Mouse (Mus musculus) fat pad, adult 2 months (tissue): ENCODE data around the gene Steap1.

ENCODE experiments used
- DNase-seq: peaks from one replicate; pipeline ENCODE4 v3.0.0-alpha.2; 2011; ENCODE audit warnings: low read depth, low spot score; ENCODE audit errors: extremely low read depth

Gene Steap1

GRCm38 (mm10) chr5:5688228-5688627, 60.9 kb downstream of the Steap1 start:
- no peak for DNase-seq

GRCm38 (mm10) chr5:5686973-5687372, 62.2 kb downstream of the Steap1 start:
- DNase-seq: no peak
